Mouse (Mus musculus) adrenal gland, adult (tissue): Measurements from ENCODE around the gene Gars.
A peak's percentile ranks its signal among the peaks of the same experiment; 100 is the strongest.

Experiments
- DNase-seq, 2 experiments: peaks; one replicate each; pipeline ENCODE4 v3.0.0; 2022 to 2023; ENCODE audit warnings: low spot score in 1 of 2; ENCODE audit not compliant: inconsistent age in 2 of 2

Gars gene

GRCm38 (mm10) chr6:55036731-55037130 lies 1.1 kb upstream of the Gars start:
- no peak for DNase-seq

GRCm38 (mm10) chr6:55038671-55039445 lies 1.1 kb downstream of the Gars start:
- DNase-seq, result peak in 1 of 2 experiments; percentile 56

GRCm38 (mm10) chr6:55039446-55039783 lies 1.6 kb downstream of the Gars start:
- no peak for DNase-seq

- no peak for DNase-seq
Measured at GRCm38 (mm10) chr6:55040031-55040430, 2.2 kb downstream of the Gars start.

- DNase-seq, result no peak
Measured at GRCm38 (mm10) chr6:55043206-55043605, 5.4 kb downstream of the Gars start.

- no peak for DNase-seq
Measured at GRCm38 (mm10) chr6:55044542-55044941, 6.7 kb downstream of the Gars start.

- DNase-seq, result no peak
Measured at GRCm38 (mm10) chr6:55045326-55045725, 7.5 kb downstream of the Gars start.

GRCm38 (mm10) chr6:55049186-55049585 lies 11.4 kb downstream of the Gars start:
- DNase-seq, result peak in 1 of 2 experiments; percentile 37

- peak in 1 of 2 experiments; percentile 30 for DNase-seq
Measured at GRCm38 (mm10) chr6:55054491-55054890, 16.7 kb downstream of the Gars start.

- no peak for DNase-seq
Measured at GRCm38 (mm10) chr6:55057427-55057826, 19.6 kb downstream of the Gars start.

GRCm38 (mm10) chr6:55060241-55060825 lies 22.5 kb downstream of the Gars start:
- DNase-seq, result no peak

- DNase-seq, result no peak
Measured at GRCm38 (mm10) chr6:55061328-55061727, 23.5 kb downstream of the Gars start.

GRCm38 (mm10) chr6:55062200-55062599 lies 24.4 kb downstream of the Gars start:
- no peak for DNase-seq

GRCm38 (mm10) chr6:55063793-55064476 lies 26.1 kb downstream of the Gars start:
- DNase-seq, result no peak

- no peak for DNase-seq
Measured at GRCm38 (mm10) chr6:55064477-55064827, 26.6 kb downstream of the Gars start.

- DNase-seq, result no peak
Measured at GRCm38 (mm10) chr6:55065903-55066302, 28.1 kb downstream of the Gars start.

GRCm38 (mm10) chr6:55076561-55077255 lies 38.9 kb downstream of the Gars start:
- DNase-seq, result no peak

- no peak for DNase-seq
Measured at GRCm38 (mm10) chr6:55081379-55081778, 43.6 kb downstream of the Gars start.

GRCm38 (mm10) chr6:55082261-55083051 lies 44.6 kb downstream of the Gars start:
- no peak for DNase-seq

GRCm38 (mm10) chr6:55087355-55087754 lies 49.5 kb downstream of the Gars start:
- no peak for DNase-seq

- DNase-seq, result peak in 1 of 2 experiments; percentile 37
Measured at GRCm38 (mm10) chr6:55090639-55091038, 52.8 kb downstream of the Gars start.
